Mouse (Mus musculus) C2C12 (cell line): Measurements from ENCODE around the gene Lpin2. TPM values are rescaled to one million over a fixed set of nuclear protein-coding genes. Genes with fewer than 3 reads are reported as not detected.

Experiments used
- H3K27me3 ChIP-seq: one replicate; pipeline ENCODE4 v1.6.1; 2011; ENCODE audit not compliant: control insufficient read depth, insufficient read depth, insufficient read length
- H3K36me3 ChIP-seq: one replicate; pipeline ENCODE4 v1.6.1; 2011; ENCODE audit not compliant: control insufficient read depth, insufficient read depth
- H3K4me3 ChIP-seq: one replicate; pipeline ENCODE4 v1.5.1; 2011; ENCODE audit warnings: mild to moderate bottlenecking, control low read depth; ENCODE audit not compliant: poor library complexity, insufficient read depth, severe bottlenecking
- H3K79me2 ChIP-seq: one replicate; pipeline ENCODE4 v1.6.1; 2011; ENCODE audit not compliant: control insufficient read depth, insufficient read depth
- H3K79me3 ChIP-seq: one replicate; pipeline ENCODE4 v1.6.1; 2011; ENCODE audit warnings: low read depth, control low read depth
- H3ac ChIP-seq: one replicate; pipeline ENCODE3; 2011; ENCODE audit warnings: low read depth; ENCODE audit not compliant: control insufficient read depth, insufficient read length
- CEBPB ChIP-seq: IDR thresholded peaks from one replicate; pipeline ENCODE4 v1.6.1; 2011; ENCODE audit warnings: low read depth, mild to moderate bottlenecking, control low read depth, moderate library complexity
- CTCF ChIP-seq: IDR thresholded peaks from one replicate; pipeline ENCODE4 v1.5.1; 2011; ENCODE audit not compliant: control insufficient read depth, insufficient read depth, insufficient read length
- FOSL1 ChIP-seq: IDR thresholded peaks from one replicate; pipeline ENCODE4 v1.8.0; 2011; ENCODE audit warnings: mild to moderate bottlenecking, low read length; ENCODE audit not compliant: poor library complexity, insufficient read depth, severe bottlenecking
- MAX ChIP-seq: IDR thresholded peaks from one replicate; pipeline ENCODE4 v1.6.1; 2011; ENCODE audit warnings: mild to moderate bottlenecking, control low read depth
- MYOD1 ChIP-seq: IDR thresholded peaks from one replicate; pipeline ENCODE4 v1.6.1; 2011; ENCODE audit warnings: low read depth; ENCODE audit not compliant: control insufficient read depth, insufficient read length
- MYOG ChIP-seq: IDR thresholded peaks from one replicate; pipeline ENCODE4 v1.6.1; 2011; ENCODE audit not compliant: control insufficient read depth, insufficient read length; ENCODE audit errors: extremely low read depth
- USF1 ChIP-seq: IDR thresholded peaks from one replicate; pipeline ENCODE4 v1.6.1; 2011; ENCODE audit warnings: low read depth, mild to moderate bottlenecking, control low read depth, moderate library complexity
- long read RNA-seq, 2 experiments: library from polyadenylated mRNA; unstranded; transcript quantifications; one replicate each; pipeline ENCODE4 v2.0.0; 2019 to 2020
- polyA plus RNA-seq: library from polyadenylated mRNA; unstranded; fragments of >200 nt; fragmentation: generic; extraction: Trizol; gene quantifications from one replicate; pipeline ENCODE4 v1.2.1, GENCODE M21; 2012; ENCODE audit warnings: missing spikeins

Gene Lpin2
- polyA plus RNA-seq: 9.3 TPM
- long read RNA-seq, experiment 1, partial matches to known transcripts: 3 of 10 reads
- long read RNA-seq, experiment 1, other reads (novel, unspliced or antisense): 7 of 10 reads
- long read RNA-seq, experiment 2, partial matches to known transcripts: 12 of 95 reads
- long read RNA-seq, experiment 2, other reads (novel, unspliced or antisense): 83 of 95 reads

GRCm38 (mm10) chr17:71182211-71182721, at the start of gene Lpin2:
TSS of gene Lpin2 (plus strand) at chr17:71182560.
- TF ChIP-seq MYOD1 (no peak), FOSL1 (no peak), CTCF (no peak), MYOG (no peak), USF1 (no peak), MAX (no peak), CEBPB (no peak)
- Histone ChIP-seq H3ac (peak within 1 kb of the TSS; percentile 8), H3K36me3 (no peaks in the 10 kb centered on the region), H3K79me2 (peaks cover 38% of the 10 kb centered on the region), H3K79me3 (peaks cover 30% of the 10 kb centered on the region), H3K4me3 (peak within 1 kb of the TSS; percentile 69), H3K27me3 (no peaks in the 10 kb centered on the region)

DNA sequence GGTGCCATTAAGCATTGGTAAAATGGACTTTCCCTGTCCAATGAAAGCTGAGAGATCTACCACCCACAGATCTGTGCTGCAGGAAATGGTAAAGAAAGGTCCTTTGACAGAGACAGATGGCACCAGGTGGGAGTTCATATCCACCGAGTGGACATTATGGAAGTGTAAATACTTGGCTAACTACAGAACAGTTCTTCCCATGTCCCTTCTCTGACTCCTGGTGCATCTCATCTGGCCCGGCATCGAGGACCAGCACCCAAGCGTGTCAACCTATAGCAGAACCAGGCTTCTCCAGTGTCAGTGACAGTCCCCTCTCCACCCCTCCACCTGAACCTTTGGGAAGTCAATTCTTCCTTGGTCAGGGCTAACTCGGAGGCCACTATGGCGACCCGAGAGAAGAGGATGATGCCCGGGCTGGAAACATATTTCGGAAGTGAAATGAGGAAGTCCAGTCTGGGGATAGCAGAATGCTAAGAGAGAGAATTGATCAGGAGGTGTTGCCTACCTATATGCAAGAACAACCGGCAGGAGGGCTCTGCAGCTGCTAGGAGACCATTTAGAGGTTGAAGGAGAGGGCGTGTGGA, 49.4 kb upstream of the Lpin2 start:
- Histone ChIP-seq H3ac (no peak overlapping the region), H3K36me3 (no peaks in the 10 kb centered on the region), H3K79me2 (no peaks in the 10 kb centered on the region), H3K4me3 (no peak overlapping the region), H3K79me3 (no peaks in the 10 kb centered on the region), H3K27me3 (no peaks in the 10 kb centered on the region)
- TF ChIP-seq MAX: no peak
- TF ChIP-seq CTCF: no peak
- no peak for TF ChIP-seq MYOD1

DNA sequence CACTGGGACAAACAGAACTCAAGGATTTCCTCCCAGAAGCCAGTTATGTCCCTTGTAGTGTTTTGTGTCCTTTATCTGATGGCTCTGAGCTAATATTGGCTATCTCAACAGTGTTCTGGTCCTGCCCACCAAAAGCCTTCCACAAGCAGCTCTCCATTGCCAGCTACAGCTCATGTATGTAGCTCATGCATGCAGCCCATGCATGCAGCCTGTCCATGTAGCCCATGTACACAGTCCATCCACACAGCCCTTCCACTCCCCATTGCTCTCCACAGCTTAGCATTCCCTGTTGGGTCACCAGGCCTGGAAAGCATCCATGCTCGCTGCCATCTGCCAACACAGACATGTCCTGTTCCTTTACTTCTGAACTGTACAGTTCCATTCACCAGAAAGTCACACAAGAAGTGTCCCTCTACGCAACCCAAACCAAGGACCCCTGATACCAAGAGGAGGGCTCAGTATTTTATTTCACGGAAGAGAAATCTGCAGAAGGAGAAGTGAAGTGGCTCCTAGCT, 47.9 kb upstream of the Lpin2 start:
- Histone ChIP-seq H3K79me3 (no peaks in the 10 kb centered on the region), H3K79me2 (no peaks in the 10 kb centered on the region), H3K27me3 (no peaks in the 10 kb centered on the region), H3K36me3 (no peaks in the 10 kb centered on the region), H3K4me3 (no peak overlapping the region), H3ac (no peak overlapping the region)
- TF ChIP-seq FOSL1: no peak
- TF ChIP-seq MYOD1: no peak
- no peak for TF ChIP-seq CEBPB
- no peak for TF ChIP-seq USF1
- no peak for TF ChIP-seq MYOG
- TF ChIP-seq CTCF: no peak
- TF ChIP-seq MAX: no peak

GRCm38 (mm10) chr17:71135108-71135507, 47.3 kb upstream of the Lpin2 start:
- H3K27me3 ChIP-seq: no peaks in the 10 kb centered on the region
- H3K4me3 ChIP-seq: no peak overlapping the region
- H3K79me3 ChIP-seq: no peaks in the 10 kb centered on the region
- TF ChIP-seq MYOG: no peak
- no peak for TF ChIP-seq USF1
- no peak for TF ChIP-seq CEBPB
- TF ChIP-seq MAX: no peak
- no peak for TF ChIP-seq FOSL1
- no peak for TF ChIP-seq MYOD1
- no peak for TF ChIP-seq CTCF
- H3ac ChIP-seq: no peak overlapping the region
- no peaks in the 10 kb centered on the region for H3K79me2 ChIP-seq
- no peaks in the 10 kb centered on the region for H3K36me3 ChIP-seq

DNA sequence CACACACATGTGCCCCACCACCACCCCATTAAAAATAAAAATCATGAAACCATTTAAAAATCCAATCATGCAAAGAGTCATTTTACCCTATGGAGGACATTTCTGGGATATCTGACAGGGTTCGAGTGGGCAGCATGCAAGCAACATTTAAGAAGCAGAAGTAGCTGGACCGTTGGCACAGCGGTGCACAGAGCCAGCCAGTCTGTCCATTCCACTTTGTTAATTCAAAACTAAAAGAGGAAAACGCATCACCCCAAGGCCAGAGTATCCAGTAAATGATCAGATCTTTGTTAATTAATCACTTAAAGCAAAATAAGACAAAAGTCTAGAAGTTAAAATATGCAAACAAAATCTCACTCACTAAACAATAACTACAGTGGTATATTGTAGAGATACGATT, 46.5 kb upstream of the Lpin2 start:
- TF ChIP-seq MYOD1: no peak
- Histone ChIP-seq H3K36me3 (no peaks in the 10 kb centered on the region), H3K27me3 (no peaks in the 10 kb centered on the region), H3K79me2 (no peaks in the 10 kb centered on the region), H3K79me3 (no peaks in the 10 kb centered on the region), H3K4me3 (no peak overlapping the region), H3ac (no peak overlapping the region)
